Mouse (Mus musculus): ENCODE measurements around the gene Sh2d3c. TPM values are rescaled to one million over a fixed set of nuclear protein-coding genes. Genes with fewer than 3 reads are reported as not detected.
A peak's percentile ranks its signal among the peaks of the same experiment; 100 is the strongest.

The Sh2d3c gene
- polyA plus RNA-seq, 1 experiment from 2014 or later: 41.1 TPM

- H3K9me3 ChIP-seq: no peaks in the 10 kb centered on the region
- peaks cover 17% of the 10 kb centered on the region for H3K4me1 ChIP-seq
- H3K36me3 ChIP-seq: peaks cover 25% of the 10 kb centered on the region
- peak within 1 kb of the TSS; percentile 99 for H3K4me2 ChIP-seq (replicated peaks)
- peak within 1 kb of the TSS; percentile 95 for H3K4me3 ChIP-seq
- H3K9ac ChIP-seq (replicated peaks): peak within 1 kb of the TSS; percentile 84
- ATAC-seq (ENCODE audit: low FRiP score, low read depth): peak; percentile 84
- H3K27ac ChIP-seq (replicated peaks): peak within 1 kb of the TSS; percentile 98
- no peaks in the 10 kb centered on the region for H3K27me3 ChIP-seq
- under 1% methylated on average over 61 of the region's 79 CpGs for WGBS
Measured at GRCm38 (mm10) chr2:32712934-32713817, 7.7 kb upstream of the Sh2d3c start, which contains the start of gene Cdk9. TSS of gene Cdk9 (minus strand) at chr2:32713076.

- Histone ChIP-seq H3K27me3 (no peaks in the 10 kb centered on the region), H3K4me1 (peaks cover 22% of the 10 kb centered on the region), H3K27ac (replicated peaks) (peak overlapping the region; percentile 98), H3K9me3 (no peaks in the 10 kb centered on the region), H3K36me3 (peaks cover 13% of the 10 kb centered on the region), H3K4me2 (replicated peaks) (peak overlapping the region; percentile 99), H3K9ac (replicated peaks) (peak overlapping the region; percentile 51; the same call in 1 of the 2 replicates), H3K4me3 (no peak overlapping the region)
- ATAC-seq (ENCODE audit: low FRiP score, low read depth): no peak
- WGBS: 65% methylated on average over 11 of the region's 11 CpGs
Measured at GRCm38 (mm10) chr2:32714117-32714986, 6.5 kb upstream of the Sh2d3c start.

- Histone ChIP-seq H3K9ac (replicated peaks) (no peak overlapping the region), H3K27ac (replicated peaks) (no peak overlapping the region)
Measured at GRCm38 (mm10) chr2:32714987-32715425, 5.8 kb upstream of the Sh2d3c start.

GRCm38 (mm10) chr2:32718761-32719160, 2.1 kb upstream of the Sh2d3c start:
- ATAC-seq (ENCODE audit: low FRiP score, low read depth): 0 out of 2 replicates have a peak, but pooled peaks have one; percentile 20
- Histone ChIP-seq H3K4me3 (no peak overlapping the region), H3K4me1 (peaks cover 14% of the 10 kb centered on the region), H3K27ac (replicated peaks) (no peak overlapping the region), H3K4me2 (replicated peaks) (no peak overlapping the region), H3K27me3 (peaks cover 4% of the 10 kb centered on the region; the same call in 1 of the 2 replicates), H3K36me3 (no peaks in the 10 kb centered on the region), H3K9me3 (no peaks in the 10 kb centered on the region), H3K9ac (replicated peaks) (no peak overlapping the region)
- WGBS: 48% methylated on average over 9 of the region's 9 CpGs

More at GRCm38 (mm10) chr2:32714987-32715425, 5.8 kb upstream of the Sh2d3c start:
- no peaks in the 10 kb centered on the region for H3K27me3 ChIP-seq
- no peaks in the 10 kb centered on the region for H3K9me3 ChIP-seq
- H3K36me3 ChIP-seq: peaks cover 7% of the 10 kb centered on the region
- WGBS: 78% methylated on average over 4 of the region's 4 CpGs
- ATAC-seq (ENCODE audit: low FRiP score, low read depth): no peak
- no peak overlapping the region for H3K4me2 ChIP-seq (replicated peaks)
- peaks cover 22% of the 10 kb centered on the region for H3K4me1 ChIP-seq
- H3K4me3 ChIP-seq: no peak overlapping the region

- Histone ChIP-seq H3K27me3 (peaks cover 4% of the 10 kb centered on the region; the same call in 1 of the 2 replicates), H3K27ac (replicated peaks) (no peak overlapping the region), H3K9ac (replicated peaks) (no peak overlapping the region), H3K9me3 (no peaks in the 10 kb centered on the region), H3K4me2 (replicated peaks) (no peak overlapping the region), H3K4me1 (peaks cover 9% of the 10 kb centered on the region), H3K4me3 (no peak overlapping the region), H3K36me3 (no peaks in the 10 kb centered on the region)
- WGBS: 94% methylated on average over 3 of the region's 3 CpGs
- no peak for ATAC-seq (ENCODE audit: low FRiP score, low read depth)
Measured at GRCm38 (mm10) chr2:32720053-32720452, 802 bp upstream of the Sh2d3c start.

GRCm38 (mm10) chr2:32722046-32722445, 1.2 kb downstream of the Sh2d3c start:
- Histone ChIP-seq H3K27ac (replicated peaks) (no peak overlapping the region), H3K4me2 (replicated peaks) (no peak overlapping the region), H3K4me1 (peaks cover 9% of the 10 kb centered on the region), H3K4me3 (no peak overlapping the region), H3K9me3 (no peaks in the 10 kb centered on the region), H3K36me3 (no peaks in the 10 kb centered on the region), H3K9ac (replicated peaks) (no peak overlapping the region), H3K27me3 (peaks cover 4% of the 10 kb centered on the region; the same call in 1 of the 2 replicates)
- no peak for ATAC-seq (ENCODE audit: low FRiP score, low read depth)
- WGBS: 55% methylated on average over 6 of the region's 6 CpGs

- WGBS: 90% methylated on average over 3 of the region's 3 CpGs
- peaks cover 11% of the 10 kb centered on the region for H3K4me1 ChIP-seq
- no peaks in the 10 kb centered on the region for H3K36me3 ChIP-seq
- no peak overlapping the region for H3K4me3 ChIP-seq
- peaks cover 4% of the 10 kb centered on the region; the same call in 1 of the 2 replicates for H3K27me3 ChIP-seq
- H3K9ac ChIP-seq (replicated peaks): no peak overlapping the region
- H3K9me3 ChIP-seq: no peaks in the 10 kb centered on the region
- no peak for ATAC-seq (ENCODE audit: low FRiP score, low read depth)
- no peak overlapping the region for H3K4me2 ChIP-seq (replicated peaks)
- H3K27ac ChIP-seq (replicated peaks): no peak overlapping the region
Measured at GRCm38 (mm10) chr2:32722581-32722980, 1.7 kb downstream of the Sh2d3c start.

- no peak overlapping the region for H3K4me2 ChIP-seq (replicated peaks)
- ATAC-seq (ENCODE audit: low FRiP score, low read depth): no peak
- 84% methylated on average over 4 of the region's 4 CpGs for WGBS
- H3K36me3 ChIP-seq: no peaks in the 10 kb centered on the region
- peaks cover 7% of the 10 kb centered on the region for H3K4me1 ChIP-seq
- no peak overlapping the region for H3K27ac ChIP-seq (replicated peaks)
- peaks cover 4% of the 10 kb centered on the region; the same call in 1 of the 2 replicates for H3K27me3 ChIP-seq
- no peaks in the 10 kb centered on the region for H3K9me3 ChIP-seq
- H3K9ac ChIP-seq (replicated peaks): no peak overlapping the region
- no peak overlapping the region for H3K4me3 ChIP-seq
Measured at GRCm38 (mm10) chr2:32724149-32724548, 3.3 kb downstream of the Sh2d3c start.

GRCm38 (mm10) chr2:32724832-32725790, 4.3 kb downstream of the Sh2d3c start:
- WGBS: 81% methylated on average over 16 of the region's 16 CpGs
- no peak for ATAC-seq (ENCODE audit: low FRiP score, low read depth)
- H3K9ac ChIP-seq (replicated peaks): no peak overlapping the region
- no peak overlapping the region for H3K27ac ChIP-seq (replicated peaks)
- no peaks in the 10 kb centered on the region for H3K9me3 ChIP-seq
- peaks cover 7% of the 10 kb centered on the region for H3K4me1 ChIP-seq
- no peak overlapping the region for H3K4me2 ChIP-seq (replicated peaks)
- peaks cover 4% of the 10 kb centered on the region; the same call in 1 of the 2 replicates for H3K27me3 ChIP-seq
- H3K4me3 ChIP-seq: no peak overlapping the region
- H3K36me3 ChIP-seq: no peaks in the 10 kb centered on the region

GRCm38 (mm10) chr2:32727435-32727834, 6.6 kb downstream of the Sh2d3c start:
- H3K4me2 ChIP-seq (replicated peaks): peak overlapping the region; percentile 52
- 1% methylated on average over 16 of the region's 16 CpGs for WGBS
- no peaks in the 10 kb centered on the region for H3K27me3 ChIP-seq
- H3K4me1 ChIP-seq: peaks cover 3% of the 10 kb centered on the region; the same call in 1 of the 2 replicates
- ATAC-seq (ENCODE audit: low FRiP score, low read depth): peak; percentile 94
- no peaks in the 10 kb centered on the region for H3K36me3 ChIP-seq
- no peak overlapping the region for H3K27ac ChIP-seq (replicated peaks)
- H3K9me3 ChIP-seq: no peaks in the 10 kb centered on the region
- H3K9ac ChIP-seq (replicated peaks): 0 out of 2 replicates have a peak overlapping the region, but pooled peaks have one; percentile 34
- H3K4me3 ChIP-seq: peak overlapping the region; percentile 31

- H3K27me3 ChIP-seq: no peaks in the 10 kb centered on the region
- peak overlapping the region; percentile 31; the same call in 1 of the 2 replicates for H3K4me3 ChIP-seq
- H3K27ac ChIP-seq (replicated peaks): no peak overlapping the region
- no peaks in the 10 kb centered on the region for H3K9me3 ChIP-seq
- ATAC-seq (ENCODE audit: low FRiP score, low read depth): no peak
- H3K36me3 ChIP-seq: no peaks in the 10 kb centered on the region
- 60% methylated on average over 7 of the region's 7 CpGs for WGBS
- peaks cover 3% of the 10 kb centered on the region; the same call in 1 of the 2 replicates for H3K4me1 ChIP-seq
- H3K4me2 ChIP-seq (replicated peaks): no peak overlapping the region
- no peak overlapping the region for H3K9ac ChIP-seq (replicated peaks)
Measured at GRCm38 (mm10) chr2:32728463-32728862, 7.6 kb downstream of the Sh2d3c start.
